In the genomic region with DNA sequence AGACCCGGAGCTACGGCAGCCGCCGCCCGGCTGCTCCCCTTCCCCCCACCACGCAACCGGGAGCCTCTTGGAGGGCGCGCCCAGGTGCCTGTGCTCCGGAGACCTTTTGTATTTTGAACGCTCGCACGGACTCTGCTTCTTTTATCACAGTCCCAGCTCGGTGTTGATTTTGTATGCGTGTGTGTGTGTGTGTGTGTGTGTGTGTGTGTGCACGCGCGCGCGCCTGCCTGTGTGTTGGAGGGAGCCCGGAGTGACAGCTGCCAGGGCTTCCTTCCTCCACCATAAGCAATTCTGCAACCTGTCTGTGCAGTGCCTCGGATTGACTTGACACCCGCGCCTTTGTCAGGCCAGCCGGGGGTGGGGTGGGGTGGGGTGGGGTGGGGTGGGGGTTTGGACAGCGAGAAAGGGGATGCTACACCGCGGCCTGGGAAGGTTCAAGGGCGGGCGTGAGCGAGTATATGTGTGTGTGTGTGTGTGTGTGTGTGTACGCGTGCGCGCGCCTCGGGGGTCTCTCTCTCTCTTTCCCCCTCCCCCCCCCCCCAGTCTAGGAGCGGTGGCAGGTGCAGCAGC, we compare ENCODE assay signal across 8 mouse cellular contexts. TPM values are rescaled to one million over a fixed set of nuclear protein-coding genes. Genes with fewer than 3 reads are reported as not detected.
DNase-seq lines count a peak whose midpoint lies in the region; ATAC-seq and TF ChIP-seq lines count a peak whose summit lies in the region.

No protein-coding gene starts in this region.

- no peak for TF ChIP-seq CTCF in kidney, adult 2 months (conservative IDR thresholded peaks at IDR 0.05; ENCODE audit: insufficient read depth, insufficient read length, low read depth, low read length)
- TF ChIP-seq CTCF in bone marrow, adult 2 months (IDR thresholded peaks at IDR 0.05; ENCODE audit: control insufficient read depth, insufficient read depth, low read length) = no peak

- TF ChIP-seq POLR2A in kidney, adult 2 months (IDR thresholded peaks at IDR 0.05; ENCODE audit: low read depth, low read length) = no peak
- TF ChIP-seq POLR2A in bone marrow, adult 2 months (IDR thresholded peaks at IDR 0.05; ENCODE audit: borderline replicate concordance, control insufficient read depth, low read depth, low read length) = no peak

- H3K4me3 ChIP-seq in kidney, adult 2 months (ENCODE audit: insufficient read depth, low read depth, low read length) = peak overlapping the region; percentile 74
- H3K4me3 ChIP-seq in bone marrow, adult 2 months (replicated peaks; ENCODE audit: control insufficient read depth, low read depth, low read length) = peak overlapping the region; percentile 83
- H3K4me3 ChIP-seq in erythroblast, embryonic 14.5 days (replicated peaks) = peak overlapping the region; percentile 95
- H3K4me3 ChIP-seq in hindbrain, embryonic 15.5 days = peak overlapping the region; percentile 87
- peak overlapping the region; percentile 97 for H3K4me3 ChIP-seq in limb, embryonic 15.5 days
- H3K4me3 ChIP-seq in midbrain, embryonic 15.5 days = peak overlapping the region; percentile 98

- peak; percentile 40 for DNase-seq in kidney, adult 2 months
- DNase-seq in kidney, postnatal 14 days = no peak
- DNase-seq in thymus, postnatal 36 days = peak; percentile 61 to 71

- H3K27ac ChIP-seq in kidney, adult 2 months (ENCODE audit: insufficient read depth, low read depth, low read length) = no peak overlapping the region
- peak overlapping the region; percentile 92 for H3K27ac ChIP-seq in bone marrow, adult 2 months (ENCODE audit: control insufficient read depth, insufficient read depth, low read depth, low read length, poor library complexity)
- H3K27ac ChIP-seq in hindbrain, embryonic 15.5 days (replicated peaks) = peak overlapping the region; percentile 92
- H3K27ac ChIP-seq in limb, embryonic 15.5 days = peak overlapping the region; percentile 85
- H3K27ac ChIP-seq in midbrain, embryonic 15.5 days = peak overlapping the region; percentile 93

- no peaks in the 10 kb centered on the region for H3K36me3 ChIP-seq in kidney, adult 2 months (ENCODE audit: control insufficient read depth, insufficient read depth, low read length)
- H3K36me3 ChIP-seq in erythroblast, embryonic 14.5 days (ENCODE audit: control insufficient read depth) = peaks cover 48% of the 10 kb centered on the region
- no peaks in the 10 kb centered on the region for H3K36me3 ChIP-seq in hindbrain, embryonic 15.5 days
- H3K36me3 ChIP-seq in limb, embryonic 15.5 days = no peaks in the 10 kb centered on the region
- H3K36me3 ChIP-seq in midbrain, embryonic 15.5 days (replicated peaks) = no peaks in the 10 kb centered on the region

- under 1% methylated on average over 25 of the region's 38 CpGs for WGBS in kidney, adult 2 months
- WGBS in bone marrow, adult 2 months = under 1% methylated on average over 38 of the region's 38 CpGs
- WGBS in hindbrain, embryonic 15.5 days = 0% methylated on average over 36 of the region's 38 CpGs
- WGBS in limb, embryonic 15.5 days = under 1% methylated on average over 36 of the region's 38 CpGs
- 0% methylated on average over 36 of the region's 38 CpGs for WGBS in midbrain, embryonic 15.5 days

- peak; percentile 70 for ATAC-seq in hindbrain, embryonic 15.5 days (ENCODE audit: low FRiP score, low read depth)
- peak; percentile 56 for ATAC-seq in limb, embryonic 15.5 days (ENCODE audit: insufficient number of reproducible peaks, low FRiP score, low TSS enrichment, low read depth)
- ATAC-seq in midbrain, embryonic 15.5 days (replicated peaks) = peak; percentile 61

- H3K4me2 ChIP-seq in hindbrain, embryonic 15.5 days = peak overlapping the region; percentile 85
- peak overlapping the region; percentile 72 for H3K4me2 ChIP-seq in limb, embryonic 15.5 days
- H3K4me2 ChIP-seq in midbrain, embryonic 15.5 days = peak overlapping the region; percentile 85

- peak overlapping the region; percentile 91 for H3K9ac ChIP-seq in hindbrain, embryonic 15.5 days
- peak overlapping the region; percentile 83 for H3K9ac ChIP-seq in limb, embryonic 15.5 days
- peak overlapping the region; percentile 99 for H3K9ac ChIP-seq in midbrain, embryonic 15.5 days

- no peaks in the 10 kb centered on the region for H3K27me3 ChIP-seq in kidney, adult 2 months (replicated peaks; ENCODE audit: control insufficient read depth, insufficient read depth, low read length)
- H3K27me3 ChIP-seq in erythroblast, embryonic 14.5 days (ENCODE audit: control insufficient read depth) = no peaks in the 10 kb centered on the region
- no peaks in the 10 kb centered on the region for H3K27me3 ChIP-seq in hindbrain, embryonic 15.5 days
- no peaks in the 10 kb centered on the region for H3K27me3 ChIP-seq in limb, embryonic 15.5 days
- no peaks in the 10 kb centered on the region for H3K27me3 ChIP-seq in midbrain, embryonic 15.5 days (replicated peaks)

- no peaks in the 10 kb centered on the region for H3K9me3 ChIP-seq in erythroblast, embryonic 14.5 days (ENCODE audit: control insufficient read depth, low read length)
- H3K9me3 ChIP-seq in hindbrain, embryonic 15.5 days = no peaks in the 10 kb centered on the region
- H3K9me3 ChIP-seq in limb, embryonic 15.5 days = no peaks in the 10 kb centered on the region
- H3K9me3 ChIP-seq in midbrain, embryonic 15.5 days = no peaks in the 10 kb centered on the region

- peaks cover 5% of the 10 kb centered on the region for H3K4me1 ChIP-seq in kidney, adult 2 months (ENCODE audit: control insufficient read depth, insufficient read depth, low read length)
- H3K4me1 ChIP-seq in bone marrow, adult 2 months (ENCODE audit: control insufficient read depth, insufficient read depth, low read length) = no peaks in the 10 kb centered on the region; the same call in 1 of the 2 replicates
- H3K4me1 ChIP-seq in erythroblast, embryonic 14.5 days (ENCODE audit: control insufficient read depth) = peaks cover 66% of the 10 kb centered on the region
- peaks cover 22% of the 10 kb centered on the region for H3K4me1 ChIP-seq in hindbrain, embryonic 15.5 days (replicated peaks)
- peaks cover 11% of the 10 kb centered on the region for H3K4me1 ChIP-seq in limb, embryonic 15.5 days
- H3K4me1 ChIP-seq in midbrain, embryonic 15.5 days = peaks cover 29% of the 10 kb centered on the region

RNA-seq across cellular contexts. Expression of a gene that starts 0.8 kb away (rescaled TPM):
- polyA plus RNA-seq in kidney, adult 2 months (2012; rRNA removed) = 10.1 and 12.3 TPM in 2 replicates
- polyA plus RNA-seq in bone marrow, adult 2 months (2011; ENCODE audit: insufficient read depth, insufficient read length, low replicate concordance, missing spikeins) = 41.8 and 100 TPM in 2 replicates
- polyA plus RNA-seq in erythroblast, embryonic 14.5 days (2012) = 10.6 and 12.1 TPM in 2 replicates
- polyA plus RNA-seq in hindbrain, embryonic 15.5 days (2015; fragmentation: Nextera tagmentation; extraction: Ambion mirVana) = 19.0 and 20.6 TPM in 2 replicates
- 3.8 and 4.1 TPM in 2 replicates for polyA plus RNA-seq in limb, embryonic 15.5 days (2015; fragmentation: Nextera tagmentation; extraction: Ambion mirVana)
- polyA plus RNA-seq in midbrain, embryonic 15.5 days (2015; fragmentation: Nextera tagmentation; extraction: Ambion mirVana) = 26.5 and 27.5 TPM in 2 replicates

RNA-seq across cellular contexts. Expression of a gene that starts 16.5 kb away (rescaled TPM):
- polyA plus RNA-seq in kidney, adult 2 months (2012; rRNA removed) = 253 and 281 TPM in 2 replicates
- polyA plus RNA-seq in bone marrow, adult 2 months (2011; ENCODE audit: insufficient read depth, insufficient read length, low replicate concordance, missing spikeins) = 502 and 942 TPM in 2 replicates
- polyA plus RNA-seq in erythroblast, embryonic 14.5 days (2012) = 24.9 and 56.7 TPM in 2 replicates
- polyA plus RNA-seq in hindbrain, embryonic 15.5 days (2015; fragmentation: Nextera tagmentation; extraction: Ambion mirVana) = 342 and 359 TPM in 2 replicates
- 551 and 611 TPM in 2 replicates for polyA plus RNA-seq in limb, embryonic 15.5 days (2015; fragmentation: Nextera tagmentation; extraction: Ambion mirVana)
- 336 and 343 TPM in 2 replicates for polyA plus RNA-seq in midbrain, embryonic 15.5 days (2015; fragmentation: Nextera tagmentation; extraction: Ambion mirVana)

RNA-seq across cellular contexts. Expression of a gene that starts 29.6 kb away (rescaled TPM):
- polyA plus RNA-seq in kidney, adult 2 months (2012; rRNA removed) = 29.5 and 32.4 TPM in 2 replicates
- polyA plus RNA-seq in bone marrow, adult 2 months (2011; ENCODE audit: insufficient read depth, insufficient read length, low replicate concordance, missing spikeins) = 24.4 and 33.3 TPM in 2 replicates
- 1.5 and 2.0 TPM in 2 replicates for polyA plus RNA-seq in erythroblast, embryonic 14.5 days (2012)
- 20.0 and 22.9 TPM in 2 replicates for polyA plus RNA-seq in hindbrain, embryonic 15.5 days (2015; fragmentation: Nextera tagmentation; extraction: Ambion mirVana)
- 23.1 and 23.3 TPM in 2 replicates for polyA plus RNA-seq in limb, embryonic 15.5 days (2015; fragmentation: Nextera tagmentation; extraction: Ambion mirVana)
- polyA plus RNA-seq in midbrain, embryonic 15.5 days (2015; fragmentation: Nextera tagmentation; extraction: Ambion mirVana) = 23.7 and 24.7 TPM in 2 replicates
